Mouse (Mus musculus) kidney, postnatal 25 days (tissue): ENCODE results near the gene Atrnl1.

Experiments
- DNase-seq, 2 experiments: peaks; one replicate each; pipeline ENCODE4 v3.0.0; 2021; ENCODE audit warnings: mixed read lengths in 2 of 2

Gene Atrnl1

GRCm38 (mm10) chr19:57610476-57611261, at the start of gene Atrnl1:
Atrnl1 (plus strand) TSS chr19:57611034.
- peak; percentile 86 to 92 for DNase-seq

- DNase-seq: peak in 1 of 2 experiments; percentile 5
Observed at GRCm38 (mm10) chr19:57561486-57561885, 49.3 kb upstream of the Atrnl1 start.

- no peak for DNase-seq
Observed at GRCm38 (mm10) chr19:57569040-57569439, 41.8 kb upstream of the Atrnl1 start.

GRCm38 (mm10) chr19:57572360-57573237, 38.2 kb upstream of the Atrnl1 start:
- no peak for DNase-seq

GRCm38 (mm10) chr19:57573470-57573869, 37.4 kb upstream of the Atrnl1 start:
- no peak for DNase-seq

GRCm38 (mm10) chr19:57575027-57575426, 35.8 kb upstream of the Atrnl1 start:
- DNase-seq: no peak

- DNase-seq: peak in 1 of 2 experiments; percentile 31
Observed at GRCm38 (mm10) chr19:57576836-57577235, 34.0 kb upstream of the Atrnl1 start.

- DNase-seq: no peak
Observed at GRCm38 (mm10) chr19:57577256-57577655, 33.6 kb upstream of the Atrnl1 start.

- no peak for DNase-seq
Observed at GRCm38 (mm10) chr19:57580962-57581361, 29.9 kb upstream of the Atrnl1 start.

GRCm38 (mm10) chr19:57585231-57585792, 25.5 kb upstream of the Atrnl1 start:
- no peak for DNase-seq

- DNase-seq: no peak
Observed at GRCm38 (mm10) chr19:57586172-57586571, 24.7 kb upstream of the Atrnl1 start.

GRCm38 (mm10) chr19:57589516-57589915, 21.3 kb upstream of the Atrnl1 start:
- no peak for DNase-seq

- DNase-seq: no peak
Observed at GRCm38 (mm10) chr19:57590895-57591294, 19.9 kb upstream of the Atrnl1 start.

- peak; percentile 21 to 30 for DNase-seq
Observed at GRCm38 (mm10) chr19:57591631-57592030, 19.2 kb upstream of the Atrnl1 start.

GRCm38 (mm10) chr19:57592355-57592754, 18.5 kb upstream of the Atrnl1 start:
- DNase-seq: no peak

- DNase-seq: no peak
Observed at GRCm38 (mm10) chr19:57599126-57599525, 11.7 kb upstream of the Atrnl1 start.

- no peak for DNase-seq
Observed at GRCm38 (mm10) chr19:57600233-57600929, 10.5 kb upstream of the Atrnl1 start.

GRCm38 (mm10) chr19:57600930-57601328, 9.9 kb upstream of the Atrnl1 start:
- no peak for DNase-seq

GRCm38 (mm10) chr19:57603593-57603992, 7.2 kb upstream of the Atrnl1 start:
- no peak for DNase-seq

GRCm38 (mm10) chr19:57605941-57606340, 4.9 kb upstream of the Atrnl1 start:
- DNase-seq: no peak

GRCm38 (mm10) chr19:57606351-57606750, 4.5 kb upstream of the Atrnl1 start:
- no peak for DNase-seq

GRCm38 (mm10) chr19:57609361-57610057, 1.3 kb upstream of the Atrnl1 start:
- DNase-seq: peak; percentile 41 to 69
